Mouse (Mus musculus) heart, embryonic 16.5 days (tissue): ENCODE measurements at regions not wholly inside any gene's neighbourhood (a gene's known extent, or its start where the extent isn't known, plus 50 kb on each side); places are given as distances from the start of the nearest gene placed in this dataset.

ENCODE experiments used
- ATAC-seq: fragments of 200-750 bp; cut with Nextera tagmentation; replicated peaks from 2 replicates; pipeline ENCODE4 v1.8.0; 2017; ENCODE audit warnings: moderate number of reproducible peaks; ENCODE audit not compliant: insufficient read depth, low FRiP score; ENCODE audit errors: extremely low read depth
- H3K27ac ChIP-seq: fragments of 300-500 bp; sonication (generic); 2 replicates; pipeline ENCODE4 v1.5.1; 2014; ENCODE audit warnings: mild to moderate bottlenecking, low read length, control low read depth, moderate library complexity
- H3K27me3 ChIP-seq: fragments of 300-500 bp; sonication (generic); 2 replicates; pipeline ENCODE4 v1.6.1; 2014; ENCODE audit warnings: low read length, mixed read lengths; ENCODE audit not compliant: control insufficient read depth, insufficient read depth
- H3K36me3 ChIP-seq: fragments of 300-500 bp; sonication (generic); 2 replicates; pipeline ENCODE4 v1.6.1; 2014; ENCODE audit not compliant: control insufficient read depth, insufficient read depth
- H3K4me1 ChIP-seq: fragments of 300-500 bp; sonication (generic); 2 replicates; pipeline ENCODE4 v1.6.1; 2014; ENCODE audit warnings: low read length, mixed read lengths; ENCODE audit not compliant: control insufficient read depth, insufficient read depth
- H3K4me2 ChIP-seq: fragments of 300-500 bp; sonication (generic); 2 replicates; pipeline ENCODE4 v1.6.1; 2014; ENCODE audit warnings: low read depth, mild to moderate bottlenecking, control low read depth, low read length
- H3K4me3 ChIP-seq: fragments of 300-500 bp; sonication (generic); 2 replicates; pipeline ENCODE4 v1.5.1; 2014; ENCODE audit warnings: mild to moderate bottlenecking, control low read depth, low read length
- H3K9ac ChIP-seq: fragments of 300-500 bp; sonication (generic); 2 replicates; pipeline ENCODE4 v1.6.1; 2014; ENCODE audit warnings: low read length, control low read depth
- H3K9me3 ChIP-seq: fragments of 300-500 bp; sonication (generic); replicated peaks from 2 replicates; pipeline ENCODE4 v1.6.1; 2016; ENCODE audit warnings: low read length; ENCODE audit not compliant: control insufficient read depth
- WGBS: fragments of 180-500 bp; shearing (Covaris S2); extraction: QIAGEN DNeasy Blood & Tissue Kit; methylation state at CpG from one replicate; pipeline ENCODE4 v1.1.7; 2014; 5-methylcytosine and 5-hydroxymethylcytosine counted together

DNA sequence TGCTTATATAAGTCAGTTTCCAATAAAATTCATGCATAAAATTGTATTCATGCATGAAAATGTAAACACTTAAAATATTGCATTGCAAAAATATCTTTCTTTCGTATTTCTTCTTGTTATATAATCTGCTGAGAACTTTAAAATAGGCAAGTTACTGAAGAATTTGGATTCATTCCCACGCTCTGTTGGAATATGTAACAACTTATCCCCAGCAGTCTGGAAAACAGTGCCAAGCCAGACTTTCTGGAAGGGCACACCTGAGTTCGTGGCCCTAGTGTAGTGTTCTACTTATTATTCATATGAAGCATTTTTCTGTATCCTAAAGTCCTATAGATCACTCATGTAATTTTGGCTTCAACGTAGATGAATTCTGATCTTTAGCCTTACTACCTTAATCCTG lies 1025.6 kb downstream of the Tlr4 start:
- Histone ChIP-seq H3K27ac (no peak overlapping the region), H3K4me1 (no peaks in the 10 kb centered on the region), H3K27me3 (no peaks in the 10 kb centered on the region), H3K36me3 (no peaks in the 10 kb centered on the region), H3K9ac (no peak overlapping the region), H3K4me3 (no peak overlapping the region), H3K4me2 (no peak overlapping the region), H3K9me3 (no peaks in the 10 kb centered on the region)
- no peak for ATAC-seq
- 71% methylated on average over 4 of the region's 4 CpGs for WGBS

GRCm38 (mm10) chr4:67833397-67833796 lies 1006.0 kb downstream of the Tlr4 start:
- H3K9me3 ChIP-seq, result no peaks in the 10 kb centered on the region
- 44% methylated on average over 4 of the region's 4 CpGs for WGBS
- H3K36me3 ChIP-seq, result no peaks in the 10 kb centered on the region
- ATAC-seq, result no peak
- no peak overlapping the region for H3K9ac ChIP-seq
- no peaks in the 10 kb centered on the region for H3K27me3 ChIP-seq
- H3K4me1 ChIP-seq, result peaks cover 7% of the 10 kb centered on the region; the same call in 1 of the 2 replicates
- H3K27ac ChIP-seq, result no peak overlapping the region
- H3K4me2 ChIP-seq, result 0 out of 2 replicates have a peak overlapping the region, but pooled peaks have one; percentile 29
- no peak overlapping the region for H3K4me3 ChIP-seq

DNA sequence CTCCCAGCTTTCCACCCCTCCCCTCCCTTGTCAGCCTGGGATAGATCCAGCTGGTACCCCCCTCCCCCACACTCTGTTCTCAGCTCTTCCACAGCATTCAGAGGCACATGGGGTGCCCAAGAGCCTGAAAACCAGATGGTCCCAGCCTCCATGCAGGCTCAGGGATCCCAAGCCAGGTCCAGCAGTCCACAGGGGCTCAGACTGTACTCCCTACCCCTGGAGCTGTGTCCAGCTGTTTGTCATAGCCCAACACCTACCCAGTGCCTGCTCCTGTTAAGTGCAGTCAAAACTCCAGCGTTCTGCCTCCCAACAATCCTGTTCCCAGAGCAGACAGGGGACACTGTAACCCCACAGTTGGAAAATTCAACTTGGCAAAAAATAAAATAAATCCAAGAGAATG lies 998.1 kb downstream of the Tlr4 start:
- Histone ChIP-seq H3K4me2 (no peak overlapping the region), H3K27me3 (no peaks in the 10 kb centered on the region), H3K27ac (no peak overlapping the region), H3K4me3 (no peak overlapping the region), H3K9me3 (no peaks in the 10 kb centered on the region), H3K4me1 (no peaks in the 10 kb centered on the region), H3K9ac (no peak overlapping the region), H3K36me3 (no peaks in the 10 kb centered on the region)
- no peak; the same call in 1 of the 2 replicates for ATAC-seq
- WGBS, result 52% methylated on average over 1 of the region's 1 CpGs

DNA sequence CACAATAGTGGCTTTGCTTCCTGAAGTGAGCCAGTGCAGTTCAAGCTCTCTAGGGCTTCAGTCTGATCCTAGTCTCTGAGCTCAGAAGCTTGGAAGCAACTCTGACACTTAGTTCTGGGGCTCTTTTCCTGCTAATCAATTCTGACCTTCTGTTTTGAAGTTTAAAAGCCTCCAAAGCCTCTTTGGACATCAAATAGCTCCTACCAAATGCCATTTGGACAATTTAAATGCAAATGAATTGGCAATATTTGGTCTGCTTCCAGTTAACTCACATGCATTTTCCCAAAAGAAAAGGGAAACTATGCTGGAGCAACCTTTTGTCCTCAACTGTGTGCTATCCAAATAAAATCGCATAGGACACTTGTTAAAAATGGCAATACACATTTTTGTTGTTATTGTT lies 968.7 kb downstream of the Tlr4 start:
- Histone ChIP-seq H3K36me3 (no peaks in the 10 kb centered on the region), H3K4me1 (no peaks in the 10 kb centered on the region), H3K4me2 (no peak overlapping the region), H3K27me3 (no peaks in the 10 kb centered on the region), H3K9ac (no peak overlapping the region), H3K4me3 (no peak overlapping the region), H3K9me3 (no peaks in the 10 kb centered on the region), H3K27ac (no peak overlapping the region)
- ATAC-seq, result no peak
- 61% methylated on average over 1 of the region's 1 CpGs for WGBS
